9 mouse cellular contexts compared by ENCODE assay signal in genomic region chr1:138973541-138974224, GRCm38 (mm10). TPM values are rescaled to one million over a fixed set of nuclear protein-coding genes. Genes with fewer than 3 reads are reported as not detected.
DNase-seq lines count a peak whose midpoint lies in the region; ATAC-seq lines count a peak whose summit lies in the region.
"Had no signal": no experiment of that assay in that cellular context is flagged by ENCODE, and none has a peak within 500 bp of the region (broad histone marks: within the 10 kb centered on the region; RNA-seq: fewer than 3 reads in every experiment).

No protein-coding gene starts in this region.

- peak; percentile 38 for DNase-seq in 416B (ENCODE audit: low read depth)
- DNase-seq in B cell, adult 2 months = peak; percentile 61 to 64
- DNase-seq in naive thymus-derived CD4-positive, alpha-beta T cell, adult 2 months (ENCODE audit: low read depth) = peak; percentile 54
- DNase-seq in embryo, embryonic 9.5 days (ENCODE audit: extremely low spot score) = no peak
- DNase-seq in adrenal gland, postnatal 25 days = no peak
- DNase-seq in layer of hippocampus, postnatal 36 days = no peak
- DNase-seq: lung, postnatal 36 days had no signal

- peak; percentile 53 for ATAC-seq in common myeloid progenitor, adult 5-6 weeks (replicated peaks; ENCODE audit: low read depth, poor library complexity, severe bottlenecking)
- ATAC-seq: liver, embryonic 12.5 days had no signal

RNA-seq across cellular contexts. Expression of gene Dennd1b, which starts 10.4 kb away (rescaled TPM):
- total RNA-seq in common myeloid progenitor, adult 5-6 weeks (2017) = 20.9 and 25.1 TPM in 2 replicates
- total RNA-seq in adrenal gland, postnatal 25 days (2021) = 27.8 and 30.9 TPM in 2 replicates
- 10 to 100 TPM; 50.2 to 51.4 TPM for total RNA-seq in layer of hippocampus, postnatal 36 days (2021)

Comparison
In these comparisons a context has a peak if more than half of its experiments do, and no peak if none do; other contexts are left out.
1. DNase-seq: peak in 416B (single experiment), B cell, adult 2 months (2 of 2) and naive thymus-derived CD4-positive, alpha-beta T cell, adult 2 months (single experiment); none in embryo, embryonic 9.5 days (single experiment), adrenal gland, postnatal 25 days (single experiment) and layer of hippocampus, postnatal 36 days (0 of 2).